Mouse (Mus musculus) CH12.LX (cell line): ENCODE data around the gene Il2rb. TPM values are rescaled to one million over a fixed set of nuclear protein-coding genes. Genes with fewer than 3 reads are reported as not detected.

ENCODE experiments used
- DNase-seq: peaks from one replicate; pipeline ENCODE4 v3.0.0-alpha.2; 2013; ENCODE audit errors: extremely low read depth
- H3K27ac ChIP-seq: 2 replicates; pipeline ENCODE4 v1.5.1; 2012; ENCODE audit warnings: low read depth, mild to moderate bottlenecking, control low read depth, moderate library complexity; ENCODE audit not compliant: insufficient read depth
- H3K27me3 ChIP-seq: replicated peaks from 2 replicates; pipeline ENCODE3; 2012; ENCODE audit warnings: inconsistent platforms
- H3K36me3 ChIP-seq, 2 experiments: replicated peaks in 1 of 2; 2 replicates each; pipeline versions ENCODE3 to v1.6.1; 2012; ENCODE audit warnings: inconsistent platforms in 1 of 2, low read length in 1 of 2, mild to moderate bottlenecking in 1 of 2, mixed read lengths in 1 of 2, moderate library complexity in 1 of 2; ENCODE audit not compliant: control insufficient read depth in 1 of 2, insufficient read depth in 1 of 2
- H3K4me1 ChIP-seq, 2 experiments: 2 replicates each; pipeline ENCODE4 v1.6.1; 2012; ENCODE audit warnings: inconsistent platforms in 1 of 2, moderate library complexity in 1 of 2; ENCODE audit not compliant: insufficient read depth in 2 of 2, control insufficient read depth in 1 of 2
- H3K4me2 ChIP-seq: 2 replicates; pipeline ENCODE4 v1.6.1; 2012; ENCODE audit warnings: low read depth, mild to moderate bottlenecking, control low read depth; ENCODE audit not compliant: poor library complexity, insufficient read depth, severe bottlenecking
- H3K4me3 ChIP-seq, 3 experiments: fragments of 150-350 bp in 1 of 3; sonication (generic) in 1 of 3; replicated peaks in 1 of 3; 2 replicates each; pipeline versions ENCODE3 to v1.5.1; 2011 to 2012; ENCODE audit warnings: low read depth in 2 of 3, low read length in 2 of 3, mild to moderate bottlenecking in 2 of 3, moderate library complexity in 2 of 3, control low read depth in 1 of 3, improper control_type of control experiment in 1 of 3, inconsistent platforms in 1 of 3, mixed read lengths in 1 of 3; ENCODE audit not compliant: poor library complexity in 1 of 3
- H3K79me2 ChIP-seq: replicated peaks from 2 replicates; pipeline ENCODE4 v1.6.1; 2012; ENCODE audit warnings: mild to moderate bottlenecking, moderate library complexity; ENCODE audit not compliant: control insufficient read depth, poor library complexity, insufficient read depth, severe bottlenecking; ENCODE audit errors: extremely low read depth
- H3K9ac ChIP-seq: 2 replicates; pipeline ENCODE4 v1.6.1; 2012; ENCODE audit warnings: low read depth, mild to moderate bottlenecking, control low read depth, moderate library complexity; ENCODE audit not compliant: insufficient read depth
- H3K9me3 ChIP-seq: replicated peaks from 2 replicates; pipeline ENCODE3; 2012; ENCODE audit warnings: low read length, inconsistent platforms, mixed read lengths
- BHLHE40 ChIP-seq: IDR thresholded peaks from 2 replicates; pipeline ENCODE4 v1.6.1; 2011; ENCODE audit warnings: mild to moderate bottlenecking, low read depth, low read length, improper control_type of control experiment
- CHD2 ChIP-seq: IDR thresholded peaks from 2 replicates; pipeline ENCODE4 v1.6.1; 2011; ENCODE audit warnings: low read length, improper control_type of control experiment
- CTCF ChIP-seq, 2 experiments: IDR thresholded peaks in 1 of 2; conservative IDR thresholded peaks in 1 of 2; 2 replicates each; pipeline ENCODE4 v1.5.1; 2011 to 2012; ENCODE audit warnings: low read depth in 2 of 2, low read length in 2 of 2, improper control_type of control experiment in 1 of 2, inconsistent platforms in 1 of 2, mild to moderate bottlenecking in 1 of 2, moderate library complexity in 1 of 2
- E2F4 ChIP-seq: IDR thresholded peaks from 2 replicates; pipeline ENCODE4 v1.6.1; 2011; ENCODE audit warnings: low read depth, low read length, improper control_type of control experiment; ENCODE audit not compliant: insufficient replicate concordance
- EP300 ChIP-seq: IDR thresholded peaks from 2 replicates; pipeline ENCODE4 v1.6.1; 2011; ENCODE audit warnings: low read length, improper control_type of control experiment
- ETS1 ChIP-seq: conservative IDR thresholded peaks from 2 replicates; pipeline ENCODE4 v1.6.1; 2012; ENCODE audit warnings: low read depth, mild to moderate bottlenecking, inconsistent platforms, low read length, improper control_type of control experiment, moderate library complexity
- GABPA ChIP-seq: IDR thresholded peaks from 2 replicates; pipeline ENCODE4 v1.6.1; 2012; ENCODE audit warnings: low read depth, low read length, improper control_type of control experiment, inconsistent platforms; ENCODE audit not compliant: insufficient replicate concordance
- MAX ChIP-seq: IDR thresholded peaks from 2 replicates; pipeline ENCODE4 v1.6.1; 2011; ENCODE audit warnings: low read length, improper control_type of control experiment
- NELFE ChIP-seq: IDR thresholded peaks from 2 replicates; pipeline ENCODE4 v1.6.1; 2011; ENCODE audit warnings: low read depth, low read length, improper control_type of control experiment
- POLR2AphosphoS2 ChIP-seq: IDR thresholded peaks from 2 replicates; pipeline ENCODE4 v1.6.1; 2011; ENCODE audit warnings: low read depth, low read length, improper control_type of control experiment
- RCOR1 ChIP-seq: conservative IDR thresholded peaks from 2 replicates; pipeline ENCODE4 v1.6.1; 2012; ENCODE audit warnings: low read depth, mild to moderate bottlenecking, inconsistent platforms, low read length, improper control_type of control experiment
- SMC3 ChIP-seq: IDR thresholded peaks from 2 replicates; pipeline ENCODE4 v1.6.1; 2011; ENCODE audit warnings: low read depth, low read length, improper control_type of control experiment
- TCF12 ChIP-seq: IDR thresholded peaks from 2 replicates; pipeline ENCODE4 v1.6.1; 2014; ENCODE audit warnings: low read depth, mild to moderate bottlenecking, inconsistent platforms, low read length, improper control_type of control experiment
- UBTF ChIP-seq: IDR thresholded peaks from 2 replicates; pipeline ENCODE4 v1.6.1; 2012; ENCODE audit warnings: low read depth, mild to moderate bottlenecking, inconsistent platforms, low read length, improper control_type of control experiment, moderate library complexity
- USF1 ChIP-seq: IDR thresholded peaks from 2 replicates; pipeline ENCODE4 v1.6.1; 2014; ENCODE audit warnings: low read depth, mild to moderate bottlenecking, inconsistent platforms, low read length, improper control_type of control experiment
- USF2 ChIP-seq: conservative IDR thresholded peaks from 2 replicates; pipeline ENCODE4 v1.6.1; 2011; ENCODE audit warnings: low read depth, low read length, improper control_type of control experiment
- ZC3H11A ChIP-seq: IDR thresholded peaks from 2 replicates; pipeline ENCODE4 v1.6.1; 2012; ENCODE audit warnings: low read depth, mild to moderate bottlenecking, inconsistent platforms, low read length, improper control_type of control experiment
- ZNF384 ChIP-seq: IDR thresholded peaks from 2 replicates; pipeline ENCODE4 v1.6.1; 2012; ENCODE audit warnings: low read depth, low read length, improper control_type of control experiment, inconsistent platforms
- dilution Hi-C: fragments of 300-500 bp; cut with MboI; formaldehyde crosslinking; loops from 2 replicates; pipeline ENCODE4 v1.14.3; 2020; ENCODE audit warnings: low sequenced_read_pairs; ENCODE audit not compliant: extremely low pct_unique_long_range_greater_than_20kb, extremely low pct_ligation_motif_present
- in situ Hi-C: fragments of 300-500 bp; cut with MboI; formaldehyde crosslinking; loops from 3 replicates; pipeline ENCODE4 v1.14.3; 2019; ENCODE audit warnings: low sequenced_read_pairs, low pct_ligation_motif_present, low pct_unique_long_range_greater_than_20kb, mixed read lengths
- polyA plus RNA-seq: library from polyadenylated mRNA; unstranded; fragments of >175 nt; gene quantifications from 2 replicates; pipeline ENCODE4 v1.2.1, GENCODE M21; 2012; ENCODE audit warnings: low read depth; ENCODE audit not compliant: insufficient read length
- total RNA-seq, 2 experiments: library from RNA; depleted of rRNA; stranded (reverse); fragments of 300-350 nt in 1 of 2; fragments of >200 nt in 1 of 2; gene quantifications; 2 replicates each; pipeline ENCODE4 v1.2.3; 2012 to 2014

Gene Il2rb
- total and polyA plus RNA-seq, 3 experiments, result 31.2 to 60.0 (median 32.1) TPM

- Histone ChIP-seq H3K36me3 (no peaks in the 10 kb centered on the region), H3K27ac (no peak overlapping the region), H3K79me2 (no peaks in the 10 kb centered on the region), H3K4me1 (peaks cover 19 to 38% of the 10 kb centered on the region in 2 experiments), H3K9me3 (no peaks in the 10 kb centered on the region), H3K27me3 (peaks cover 59% of the 10 kb centered on the region), H3K4me3 (no peak overlapping the region), H3K4me2 (no peak overlapping the region), H3K9ac (no peak overlapping the region)
- in situ Hi-C loops (loop anchor here (25.0 kb wide), 1 partner anchor 299 kb away; no protein-coding TSS in a partner anchor), dilution Hi-C loops (no loop called here)
- no peak for DNase-seq
- no peak for TF ChIP-seq GABPA
- no peak for TF ChIP-seq NELFE
- TF ChIP-seq USF2, result no peak
- TF ChIP-seq RCOR1, result no peak
- TF ChIP-seq E2F4, result no peak
- no peak for TF ChIP-seq BHLHE40
- TF ChIP-seq SMC3, result no peak
- no peak for TF ChIP-seq USF1
- TF ChIP-seq POLR2AphosphoS2, result no peak
- TF ChIP-seq CTCF (conservative IDR thresholded peaks at IDR 0.05 in 1 of 2, IDR thresholded peaks at IDR 0.05 in 1 of 2; ENCODE audit: low read depth in 2 of 2, low read length in 2 of 2), result no peak
- no peak for TF ChIP-seq ZNF384
- TF ChIP-seq TCF12, result no peak
- TF ChIP-seq EP300, result no peak
- no peak for TF ChIP-seq CHD2
- no peak for TF ChIP-seq ETS1
- TF ChIP-seq MAX, result no peak
Observed at GRCm38 (mm10) chr15:78438018-78438394, 57.1 kb downstream of the Il2rb start.

GRCm38 (mm10) chr15:78437237-78438017 is 57.6 kb downstream of the Il2rb start:
- no peak overlapping the region for H3K27ac ChIP-seq
- TF ChIP-seq SMC3, result no peak
- no peak for TF ChIP-seq UBTF
- TF ChIP-seq ZC3H11A, result no peak
- TF ChIP-seq POLR2AphosphoS2, result no peak

More at GRCm38 (mm10) chr15:78437237-78438017, 57.6 kb downstream of the Il2rb start:
- Histone ChIP-seq H3K27me3 (peaks cover 59% of the 10 kb centered on the region), H3K4me2 (peak overlapping the region; percentile 42; the same call in 1 of the 2 replicates), H3K9ac (no peak overlapping the region), H3K79me2 (no peaks in the 10 kb centered on the region), H3K4me3 (no peak overlapping the region), H3K36me3 (no peaks in the 10 kb centered on the region), H3K9me3 (no peaks in the 10 kb centered on the region), H3K4me1 (peaks cover 19 to 42% of the 10 kb centered on the region in 2 experiments)
- in situ Hi-C loops, result loop anchor here (25.0 kb wide), 1 partner anchor 300 kb away; no protein-coding TSS in a partner anchor
- no peak for DNase-seq
- dilution Hi-C loops, result no loop called here
